Mouse (Mus musculus): ENCODE results near the gene 2510009E07Rik.
"Not testable (repeated sequence)": the region's sequence is repeated elsewhere in the genome, so short reads cannot be mapped to it uniquely, and the experiment has no call there.

2510009E07Rik gene

DNA sequence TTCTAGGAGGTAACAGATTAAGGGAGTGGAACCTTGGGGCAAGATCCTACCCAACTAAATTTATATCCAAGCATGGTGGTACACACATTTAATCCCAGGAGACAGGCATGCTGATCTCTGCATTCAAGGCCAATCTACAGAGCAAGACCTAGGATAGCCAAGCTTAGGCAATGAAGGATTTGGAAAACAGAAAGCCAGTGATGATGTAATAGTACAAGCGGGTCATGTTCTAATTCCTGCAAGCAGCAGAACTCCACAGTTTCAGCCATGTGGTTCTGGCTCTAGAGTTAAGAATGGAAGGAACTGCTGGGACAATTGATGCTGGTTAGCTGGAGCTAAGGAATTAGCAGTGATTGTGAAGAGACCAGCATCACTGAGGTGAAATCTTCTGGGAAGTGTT lies 20.8 kb downstream of the 2510009E07Rik start:
- DNase-seq (ENCODE audit: low read depth): not testable (repeated sequence)

DNA sequence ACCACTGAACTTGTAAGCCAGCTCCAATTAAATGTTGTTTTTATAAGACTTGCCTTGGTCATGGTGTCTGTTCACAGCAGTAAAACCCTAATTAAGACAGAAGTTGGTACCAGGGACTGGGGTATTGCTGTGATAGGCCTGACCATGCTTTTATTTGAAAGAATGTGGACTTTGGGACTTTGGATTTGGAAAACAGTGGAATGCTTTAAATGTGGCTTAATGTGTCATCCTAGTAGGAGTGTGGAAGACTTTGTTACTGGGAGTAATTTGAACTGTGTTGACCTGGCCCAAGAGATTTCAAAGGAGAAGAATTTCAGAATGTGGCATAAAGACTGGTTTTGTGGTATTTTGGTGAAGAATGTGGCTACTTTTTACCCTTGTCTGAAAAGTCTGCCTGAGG lies 21.4 kb downstream of the 2510009E07Rik start:
- not testable (repeated sequence) for DNase-seq (ENCODE audit: low read depth)

DNA sequence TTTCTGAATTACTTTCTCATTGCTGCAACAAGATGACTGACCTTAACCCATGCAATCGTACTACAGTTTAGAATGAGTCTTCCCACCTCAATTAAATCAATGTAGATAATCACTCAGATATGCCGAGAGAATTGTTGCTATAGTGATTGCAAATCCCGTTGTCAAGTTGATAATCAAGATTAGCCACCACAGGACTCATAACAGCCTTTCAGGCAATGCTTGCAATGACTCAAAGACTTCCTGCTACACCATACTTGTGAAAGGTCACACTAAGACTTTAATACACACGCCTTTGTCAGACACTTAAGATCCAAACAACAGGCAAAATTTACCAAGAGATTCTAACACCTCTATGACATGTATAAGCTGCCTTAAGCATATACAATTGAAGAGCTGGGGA lies 22.6 kb downstream of the 2510009E07Rik start:
- DNase-seq (ENCODE audit: low read depth): no peak

DNA sequence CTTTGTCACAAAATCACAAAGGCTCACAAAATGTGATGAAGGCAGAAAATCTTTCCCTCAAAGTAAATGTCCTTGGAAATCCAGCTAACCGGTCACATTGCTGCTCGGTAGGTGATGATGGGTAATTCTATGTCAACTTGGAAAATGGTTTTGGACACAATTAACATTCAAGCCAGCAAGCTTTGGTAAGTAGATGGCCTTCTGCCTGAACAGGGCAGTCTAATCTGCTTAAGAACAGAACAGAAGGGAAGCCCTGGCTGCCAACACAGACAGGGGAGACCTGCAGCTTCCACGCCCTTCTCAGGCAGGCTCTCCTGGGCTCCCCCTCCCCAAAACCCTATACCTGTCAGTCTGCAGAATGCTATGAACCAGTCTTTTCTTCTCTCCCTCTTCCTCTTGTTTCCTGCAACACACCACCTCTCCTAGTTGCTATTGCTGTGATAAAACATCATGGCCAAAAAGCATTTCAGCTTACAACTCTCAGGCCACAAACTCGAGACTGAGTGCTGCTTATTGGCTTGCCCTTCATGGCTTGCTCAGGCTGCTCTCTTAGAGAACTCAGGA lies 29.0 kb downstream of the 2510009E07Rik start:
- DNase-seq (ENCODE audit: low read depth): no peak

DNA sequence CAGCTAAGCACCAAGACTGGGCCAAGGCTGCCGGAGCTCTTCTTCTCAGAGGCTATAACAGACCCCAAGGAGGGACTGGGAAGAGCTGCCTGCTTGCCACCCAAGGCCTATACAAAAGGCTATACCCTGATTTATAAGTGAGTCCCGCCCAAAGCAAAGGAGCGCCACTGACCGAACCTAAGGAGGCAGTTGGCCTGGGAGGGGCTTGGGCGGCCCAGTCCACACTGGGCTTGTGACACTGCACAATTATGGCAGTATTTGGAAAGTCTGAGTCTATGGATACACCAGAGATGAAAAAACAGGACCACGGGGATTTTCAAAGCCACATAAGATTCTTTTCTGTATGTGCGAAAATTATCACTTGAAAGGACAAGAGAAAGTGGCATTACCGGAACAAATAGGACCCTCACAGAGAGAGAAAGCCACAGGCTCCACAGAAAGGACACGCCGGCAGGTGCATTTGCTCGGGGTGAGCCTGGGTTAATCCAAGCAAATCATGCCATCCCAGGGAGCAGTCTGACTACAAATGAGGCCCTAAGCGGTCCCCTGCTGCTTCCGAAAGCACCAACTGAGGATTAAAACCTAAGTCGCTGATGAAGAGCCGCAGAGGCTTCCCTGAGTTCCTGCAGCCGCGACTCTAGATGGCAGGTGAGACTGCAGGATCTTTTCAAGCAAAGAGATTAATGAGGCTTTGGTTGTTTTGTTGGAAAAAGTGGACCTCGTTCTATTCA lies 29.7 kb downstream of the 2510009E07Rik start:
- no peak for DNase-seq (ENCODE audit: low read depth)

DNA sequence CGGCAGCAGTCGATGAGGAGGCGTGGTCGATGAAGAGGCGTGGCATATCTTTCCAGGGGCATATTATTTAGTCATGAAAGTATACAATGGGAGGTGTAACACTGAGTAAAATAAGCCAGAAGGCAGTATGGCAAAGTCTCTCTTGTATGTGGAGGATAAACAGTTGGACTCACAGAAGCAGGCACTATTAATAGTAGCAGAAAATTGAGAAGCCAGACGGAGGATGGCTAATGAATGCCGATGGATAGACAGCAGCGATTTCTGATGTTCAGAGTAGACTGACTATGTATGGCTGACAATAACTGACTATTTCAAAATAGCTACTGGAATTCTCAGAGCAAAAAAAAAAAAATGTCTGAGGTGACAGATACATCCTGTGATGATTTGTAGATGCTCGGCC lies 38.5 kb downstream of the 2510009E07Rik start:
- no peak for DNase-seq (ENCODE audit: low read depth)

DNA sequence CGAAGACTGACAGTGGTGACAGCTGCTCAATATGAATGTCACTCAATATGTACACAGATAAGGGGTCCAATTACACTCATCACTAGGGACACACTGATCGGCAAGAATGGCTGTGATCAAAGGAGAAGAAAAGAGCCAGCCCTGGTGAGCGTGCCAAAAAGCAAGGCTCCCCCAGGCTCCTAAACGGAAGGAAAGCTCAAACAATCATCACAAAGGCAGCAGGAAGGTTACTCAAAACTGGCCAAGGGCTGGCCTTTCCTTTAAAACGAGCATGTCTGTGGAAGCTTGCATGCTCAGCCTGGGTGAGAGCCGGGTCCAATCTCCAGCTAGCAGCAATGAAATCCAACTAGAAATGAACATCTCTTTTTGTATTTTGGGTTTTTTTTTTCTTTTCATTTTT lies 39.2 kb downstream of the 2510009E07Rik start:
- DNase-seq (ENCODE audit: low read depth): no peak

DNA sequence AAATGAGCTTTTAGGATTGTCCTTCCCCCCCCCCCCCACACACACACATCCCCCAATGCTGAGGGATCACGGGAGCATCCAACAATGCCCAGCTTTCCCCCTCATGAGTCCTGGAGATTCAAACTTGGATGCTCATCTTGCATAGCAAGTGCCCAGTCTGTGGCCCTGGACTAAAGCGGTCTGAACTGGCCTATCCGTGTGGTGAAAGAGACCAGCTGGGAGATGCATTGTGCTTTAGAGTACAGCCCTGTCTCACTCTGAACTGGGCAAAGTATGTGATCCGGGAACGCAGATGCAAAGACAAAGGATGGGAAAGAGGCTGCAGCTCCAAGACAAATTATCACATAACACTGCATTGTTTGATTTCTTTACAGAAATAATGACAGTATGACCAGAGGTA lies 40.1 kb downstream of the 2510009E07Rik start:
- DNase-seq (ENCODE audit: low read depth): no peak

DNA sequence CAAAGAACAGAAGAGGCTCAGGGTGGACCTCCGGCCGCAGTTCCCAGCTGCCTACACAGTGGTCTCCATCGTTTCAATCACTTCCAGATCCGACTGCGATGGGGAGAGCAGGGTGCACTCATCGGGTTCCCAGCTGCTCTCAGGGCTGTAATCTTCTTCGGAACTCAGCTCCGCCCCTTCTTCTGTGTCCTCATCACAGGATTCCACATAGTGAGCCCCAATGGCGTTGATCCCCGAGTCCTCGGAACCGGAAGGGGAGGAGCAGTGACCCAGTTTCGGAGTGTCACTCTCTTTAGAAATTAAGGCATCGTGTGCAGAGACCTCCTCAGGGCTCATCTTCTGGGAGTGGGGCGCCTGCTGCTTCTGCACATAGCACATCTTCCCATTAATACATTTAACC lies 41.3 kb downstream of the 2510009E07Rik start:
- DNase-seq (ENCODE audit: low read depth): no peak

DNA sequence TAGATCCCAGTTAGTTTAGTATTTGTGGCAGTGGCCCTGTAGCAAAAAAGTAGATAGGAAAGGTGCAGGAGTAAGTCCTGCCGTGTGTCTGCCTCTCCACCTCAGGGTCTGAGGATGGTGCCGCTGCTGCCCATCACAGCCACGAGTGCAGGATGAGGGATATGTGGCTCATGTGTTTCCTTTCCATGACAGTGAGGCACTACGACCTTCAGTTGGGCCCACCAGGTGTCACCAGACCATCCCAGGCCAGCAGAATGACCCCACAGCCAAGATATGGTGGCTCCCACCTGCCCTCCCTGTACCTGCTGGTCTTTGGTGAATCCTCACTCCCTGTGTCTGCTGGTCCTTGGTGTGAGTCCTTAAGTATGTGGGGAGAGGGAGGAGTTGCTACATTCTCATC lies 43.3 kb downstream of the 2510009E07Rik start:
- no peak for DNase-seq (ENCODE audit: low read depth)

DNA sequence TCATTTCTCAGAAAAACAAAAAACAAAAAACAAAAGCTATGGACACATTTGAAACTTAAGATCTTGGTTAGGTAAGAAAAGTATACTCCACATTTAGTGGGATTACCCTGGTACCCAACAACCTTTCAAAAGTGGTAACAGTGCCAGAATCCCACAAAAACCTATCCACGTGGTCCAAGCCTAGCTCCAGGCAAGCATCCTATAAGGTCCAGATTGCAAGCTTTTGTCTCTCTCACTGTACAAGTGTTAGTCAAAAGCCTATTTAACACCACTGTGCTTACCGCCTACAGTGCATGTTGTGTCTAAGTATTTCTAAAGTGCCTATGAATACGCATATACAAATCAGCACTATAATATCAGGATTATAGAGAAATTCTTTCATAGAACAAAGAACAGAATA lies 44.2 kb downstream of the 2510009E07Rik start:
- no peak for DNase-seq (ENCODE audit: low read depth)

DNA sequence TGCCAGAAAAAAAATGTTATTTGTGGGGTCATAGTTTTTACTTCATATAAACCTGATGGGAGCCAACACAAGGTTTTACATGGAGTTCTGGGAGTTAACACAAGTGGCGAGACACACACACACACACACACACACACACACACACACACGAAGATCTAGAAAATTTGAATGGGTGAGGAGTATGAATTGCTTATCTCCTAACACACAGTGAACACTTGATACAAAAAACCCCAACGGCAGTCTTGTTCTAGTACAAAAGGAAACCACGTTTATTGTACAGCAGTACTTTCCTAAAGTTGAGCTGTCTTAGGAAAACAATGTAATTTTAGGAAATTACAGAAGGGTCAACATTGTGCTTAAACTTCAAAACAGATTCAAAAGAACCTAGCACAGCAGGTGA lies 45.7 kb downstream of the 2510009E07Rik start:
- DNase-seq (ENCODE audit: low read depth): no peak

DNA sequence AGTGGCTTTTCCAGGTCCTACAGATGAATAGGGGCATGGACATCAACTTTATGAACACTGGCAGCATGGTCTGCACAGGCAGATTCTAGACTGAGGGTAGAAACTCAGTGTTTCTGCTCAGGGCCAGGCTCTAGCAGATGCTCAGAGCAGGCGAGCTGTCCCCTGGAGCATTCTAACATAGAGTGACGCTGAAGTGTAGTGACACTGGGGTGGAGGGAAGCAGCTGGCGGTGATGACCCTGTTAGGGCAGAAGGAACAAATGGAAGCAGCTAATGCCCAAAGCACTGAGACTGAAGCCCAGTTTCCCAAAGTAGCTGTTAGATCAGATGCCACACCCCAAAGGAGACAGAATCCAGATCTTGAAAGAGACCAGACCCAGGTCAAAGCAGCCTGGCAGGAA lies 48.0 kb downstream of the 2510009E07Rik start:
- DNase-seq (ENCODE audit: low read depth): no peak

DNA sequence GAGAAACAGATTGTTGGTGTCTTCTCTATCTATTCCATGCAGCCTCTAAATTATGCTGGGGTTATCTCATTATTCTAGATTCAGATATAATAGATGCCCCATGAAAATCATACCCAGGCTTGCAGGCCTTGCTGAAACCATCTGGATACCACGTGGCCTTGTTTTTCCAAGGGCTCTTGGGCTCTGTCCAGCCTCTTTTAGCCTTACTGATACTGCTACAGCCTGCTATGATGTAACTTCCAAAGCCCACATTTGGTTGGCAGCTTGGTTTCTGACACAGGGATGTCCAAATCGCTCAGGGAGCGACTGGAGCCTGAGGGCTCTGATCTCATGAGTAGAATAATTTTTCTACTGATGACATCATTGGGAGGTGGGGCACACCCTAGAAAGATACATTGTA lies 48.5 kb downstream of the 2510009E07Rik start:
- DNase-seq (ENCODE audit: low read depth): no peak

DNA sequence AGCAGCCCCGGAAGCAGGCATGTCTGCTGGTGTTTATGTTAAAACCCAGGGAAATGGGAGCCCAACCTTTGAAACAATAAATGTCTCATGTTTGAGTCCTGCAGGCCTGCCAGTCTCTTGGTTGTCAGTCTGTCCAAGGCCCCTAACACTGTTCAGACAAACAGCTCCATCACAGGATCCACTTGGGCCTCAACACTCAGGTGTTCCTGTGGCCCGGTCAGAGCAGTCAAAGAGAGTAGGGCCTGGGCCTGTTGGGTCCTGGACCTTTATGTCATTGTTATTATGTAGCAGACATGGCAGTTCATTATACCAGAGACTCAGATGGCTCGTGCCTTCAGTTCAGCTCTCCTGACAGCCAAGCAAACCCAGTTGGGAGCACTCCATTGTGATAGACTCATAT lies 49.9 kb downstream of the 2510009E07Rik start:
- DNase-seq (ENCODE audit: low read depth): no peak

DNA sequence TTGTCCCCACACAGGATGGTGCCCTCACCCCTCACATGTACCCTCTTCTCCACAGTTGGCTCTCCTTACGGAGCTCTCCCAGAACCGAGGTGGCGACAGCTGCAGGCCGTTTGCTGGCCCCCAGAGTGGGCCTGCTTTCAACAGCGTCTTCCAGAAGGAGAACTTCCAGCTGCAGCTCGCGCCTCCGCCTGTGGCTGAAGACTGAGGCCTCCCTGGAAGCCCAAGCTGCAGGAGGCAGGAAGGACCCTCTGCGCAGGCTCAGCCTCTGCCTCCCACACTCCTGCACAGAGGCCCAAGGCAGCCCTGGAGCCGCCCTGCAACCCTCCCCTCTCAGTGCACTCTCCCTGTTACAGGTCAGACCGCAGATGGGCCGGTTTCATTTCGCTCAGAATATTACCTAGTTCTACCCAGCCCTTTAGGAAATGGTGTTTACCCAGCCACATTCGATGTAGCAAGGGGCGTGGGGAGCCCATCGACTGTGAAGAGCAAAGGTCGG lies 50.4 kb downstream of the 2510009E07Rik start:
- DNase-seq (ENCODE audit: low read depth): no peak

DNA sequence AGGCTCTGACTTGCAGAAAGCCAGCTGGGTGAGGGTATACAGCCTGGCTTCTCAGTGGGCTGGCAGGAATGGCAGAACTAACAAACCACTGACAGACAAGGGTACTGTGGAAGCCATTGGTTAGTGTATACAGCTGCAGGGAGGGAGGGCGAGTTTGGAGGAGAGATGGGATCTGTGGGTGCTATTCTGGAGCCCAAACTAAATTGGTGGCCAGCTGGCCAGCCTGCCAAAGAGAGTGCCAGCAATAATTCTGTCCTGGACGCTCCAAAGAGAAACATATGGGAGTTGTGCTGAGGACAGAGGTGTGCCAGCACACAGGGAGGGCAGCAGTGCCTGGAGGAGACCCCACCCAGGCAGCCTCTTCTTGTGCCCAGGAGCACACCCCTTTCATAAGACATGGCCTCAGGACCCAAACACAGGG lies 50.8 kb downstream of the 2510009E07Rik start:
- DNase-seq (ENCODE audit: low read depth): no peak

DNA sequence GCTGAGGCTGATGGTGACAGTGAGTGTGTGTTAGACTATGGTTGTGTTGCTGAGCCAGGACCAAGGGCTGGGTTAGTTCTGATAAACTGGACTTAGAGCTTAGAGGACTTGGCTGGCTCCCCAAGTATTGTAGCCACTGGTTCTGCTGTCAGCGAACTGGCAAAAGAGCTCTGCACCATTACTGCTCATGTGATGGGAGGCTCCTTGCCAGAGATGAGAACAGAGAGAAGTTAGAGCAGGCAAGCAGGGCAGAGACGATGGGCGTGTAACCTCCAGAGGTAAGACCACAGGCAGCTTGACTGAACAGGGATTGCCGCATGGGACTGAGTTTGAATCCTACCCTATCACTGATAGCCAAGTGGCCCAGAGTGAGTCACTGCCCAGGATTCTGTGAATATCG lies 51.6 kb downstream of the 2510009E07Rik start:
- DNase-seq (ENCODE audit: low read depth): no peak

DNA sequence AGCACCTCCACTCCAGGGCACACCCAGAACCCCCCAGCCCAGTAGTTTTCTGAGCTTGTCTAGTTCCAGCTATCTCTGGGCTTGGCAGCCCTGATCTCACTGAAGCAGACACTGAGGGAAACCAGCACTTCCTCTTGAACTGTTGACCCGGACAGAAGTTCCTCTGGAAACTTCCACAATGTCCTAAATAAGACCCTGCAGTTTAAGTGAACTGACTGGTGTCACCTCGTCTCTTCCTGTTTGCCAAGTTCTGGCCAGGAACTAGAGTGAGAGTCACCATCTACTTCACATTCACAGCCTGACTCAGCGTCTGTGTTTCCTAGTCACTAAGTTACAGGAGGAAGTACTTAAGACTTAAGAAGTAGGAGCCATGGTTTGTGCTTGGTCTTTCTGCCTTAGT lies 52.5 kb downstream of the 2510009E07Rik start:
- no peak for DNase-seq (ENCODE audit: low read depth)

DNA sequence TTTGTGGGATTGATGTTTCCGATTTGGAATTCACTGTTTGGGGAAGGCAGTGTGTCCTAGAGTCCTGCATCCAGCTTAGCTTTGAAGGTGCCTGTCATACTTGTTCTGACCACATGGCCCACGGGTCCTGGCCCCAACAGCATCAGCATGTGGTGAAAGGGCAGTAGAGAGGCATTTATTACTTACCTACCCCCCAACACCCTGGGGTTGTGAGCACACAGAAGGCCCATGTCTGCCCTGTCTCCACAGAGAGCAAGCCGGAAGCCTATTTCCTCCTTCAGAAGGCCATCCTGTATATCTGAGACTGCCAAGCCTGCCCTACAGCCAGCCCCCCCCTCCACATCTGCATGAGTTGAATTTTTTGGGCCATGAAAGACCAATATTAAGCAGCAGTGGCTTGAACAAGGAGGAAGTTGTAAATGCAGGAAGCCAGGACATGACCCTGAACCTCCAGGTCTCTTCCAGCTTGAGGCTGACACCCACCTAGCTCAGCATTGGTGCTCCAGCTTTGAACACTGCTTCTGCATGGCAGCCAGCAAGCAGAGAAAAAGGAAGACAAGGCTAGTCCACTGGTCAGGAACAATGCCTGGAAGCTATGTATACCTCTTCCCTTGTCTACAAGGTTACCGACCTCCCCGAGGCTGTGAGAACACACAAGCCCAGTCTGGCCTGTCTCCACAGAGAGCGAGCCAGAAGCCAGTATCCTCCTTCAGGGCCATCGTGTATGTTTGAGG lies 53.5 kb downstream of the 2510009E07Rik start:
- no peak for DNase-seq (ENCODE audit: low read depth)

DNA sequence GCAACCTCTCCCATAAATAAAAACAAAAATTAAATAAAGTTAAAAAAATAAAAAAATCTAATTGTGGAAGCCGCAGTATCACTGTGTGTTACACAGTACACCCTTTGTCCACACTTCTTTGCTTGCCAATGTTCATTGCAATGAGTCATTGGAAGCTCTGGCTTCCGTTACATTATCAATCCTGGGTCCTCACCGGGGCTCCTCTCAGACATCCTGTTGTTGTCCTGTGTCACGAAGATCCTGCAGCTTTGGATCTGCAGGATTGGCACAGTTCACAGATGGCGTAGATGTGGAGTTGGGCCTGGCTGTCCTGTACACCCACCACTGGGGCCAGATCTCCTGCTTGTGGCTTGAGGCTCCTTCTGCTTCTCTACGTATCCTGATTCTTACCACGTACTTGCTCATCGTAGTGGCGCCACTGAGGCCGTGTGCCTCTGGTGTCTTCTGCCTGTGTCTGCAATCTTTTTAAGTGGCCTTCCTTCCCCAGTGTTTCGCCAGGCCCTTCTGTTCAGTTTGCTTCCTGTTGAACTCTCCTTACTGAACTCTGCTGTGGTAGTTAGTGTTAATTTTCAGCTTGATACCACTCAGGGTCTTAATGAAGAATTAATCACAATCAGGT lies 57.2 kb downstream of the 2510009E07Rik start:
- DNase-seq (ENCODE audit: low read depth): no peak

DNA sequence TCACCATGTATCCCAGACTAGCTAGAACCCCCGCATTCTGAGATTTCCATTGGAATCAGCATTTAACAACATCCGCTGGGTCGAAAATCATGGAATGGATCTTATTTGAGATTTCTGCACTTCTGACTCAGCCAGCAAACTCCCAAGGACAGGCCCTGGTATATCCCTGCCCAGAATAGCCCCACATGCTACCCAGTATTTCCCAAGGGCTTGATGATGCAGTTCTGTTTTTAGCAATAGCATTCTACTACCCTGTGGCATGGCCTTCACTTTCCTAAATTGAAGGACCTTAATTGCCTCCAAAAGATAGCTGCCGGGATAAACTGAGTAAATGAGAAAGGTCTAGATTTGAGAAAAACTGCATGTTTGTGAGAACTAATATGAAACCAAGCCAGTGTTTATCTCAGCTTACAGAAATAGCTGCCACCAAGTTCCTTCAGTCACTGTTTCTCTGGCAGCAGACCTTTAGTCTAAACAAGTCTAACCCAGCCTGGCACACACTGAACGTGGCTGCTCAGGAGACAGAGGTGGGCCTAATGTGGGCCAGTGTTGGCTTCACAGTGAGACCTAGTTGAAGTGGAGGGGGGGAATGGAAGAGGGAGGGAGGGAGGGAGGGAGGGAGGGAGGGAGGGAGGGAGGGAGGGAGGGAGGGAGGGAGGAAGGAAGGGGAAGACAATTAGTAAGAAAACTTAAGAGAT lies 58.2 kb downstream of the 2510009E07Rik start:
- no peak for DNase-seq (ENCODE audit: low read depth)
